In the genomic region with DNA sequence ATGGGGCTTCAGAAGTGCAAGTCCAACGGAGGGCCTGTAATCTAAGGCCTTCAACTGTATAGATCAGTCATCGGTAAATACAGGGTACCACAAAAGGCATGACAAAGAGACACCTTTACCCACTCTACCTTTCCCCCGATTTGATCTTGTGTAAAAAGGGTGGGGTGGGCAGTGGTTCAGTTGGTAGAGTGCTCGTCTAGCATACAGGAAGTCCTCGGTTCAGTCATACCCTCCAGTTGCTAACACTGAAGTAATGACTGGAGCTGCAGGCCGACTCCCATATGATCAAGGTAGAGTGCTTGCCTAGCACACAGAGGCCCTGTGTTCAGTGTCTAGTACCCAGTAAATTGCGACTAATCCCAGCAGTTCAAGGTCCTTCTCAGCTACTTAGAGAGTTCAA, we compare ENCODE assay signal across 8 mouse cellular contexts. TPM values are rescaled to one million over a fixed set of nuclear protein-coding genes. Genes with fewer than 3 reads are reported as not detected.
DNase-seq lines count a peak whose midpoint lies in the region; ATAC-seq lines count a peak whose summit lies in the region.

No protein-coding gene starts in this region.

- H3K79me2 ChIP-seq in macrophage (ENCODE audit: inconsistent target), result no peaks in the 10 kb centered on the region

- no peak overlapping the region for H3K4me2 ChIP-seq in kidney, embryonic 15.5 days

- no peaks in the 10 kb centered on the region for H3K36me3 ChIP-seq in kidney, embryonic 15.5 days
- H3K36me3 ChIP-seq in macrophage (ENCODE audit: inconsistent target), result no peaks in the 10 kb centered on the region

- WGBS in kidney, embryonic 15.5 days, result 82% methylated on average over 7 of the region's 7 CpGs
- 21% methylated on average over 6 of the region's 7 CpGs for WGBS in macrophage (ENCODE audit: missing documents)

- H3K9ac ChIP-seq in kidney, embryonic 15.5 days, result no peak overlapping the region

- H3K4me1 ChIP-seq in kidney, embryonic 15.5 days, result peaks cover 46% of the 10 kb centered on the region

- no peak for ATAC-seq in kidney, embryonic 15.5 days (replicated peaks; ENCODE audit: low FRiP score)
- peak; percentile 64 for ATAC-seq in CD4-positive, CD25-positive, alpha-beta regulatory T cell, adult 4 months
- ATAC-seq in common myeloid progenitor, adult 5-6 weeks (replicated peaks; ENCODE audit: low read depth, poor library complexity, severe bottlenecking), result peak; percentile 30

- H3K9me3 ChIP-seq in kidney, embryonic 15.5 days (replicated peaks), result no peaks in the 10 kb centered on the region

- no peak for DNase-seq in kidney, postnatal 14 days
- no peak for DNase-seq in urinary bladder, adult 2 months (ENCODE audit: low spot score)
- no peak for DNase-seq in embryo, embryonic 10.5 days (ENCODE audit: low spot score)
- DNase-seq in thymus, postnatal 10 days (ENCODE audit: low spot score in 2 of 2), result no peak

- no peaks in the 10 kb centered on the region for H3K27me3 ChIP-seq in kidney, embryonic 15.5 days

- no peak overlapping the region for H3K4me3 ChIP-seq in kidney, embryonic 15.5 days (replicated peaks)
- H3K4me3 ChIP-seq in macrophage (ENCODE audit: inconsistent target), result no peak overlapping the region

- H3K27ac ChIP-seq in kidney, embryonic 15.5 days, result peak overlapping the region; percentile 69
- H3K27ac ChIP-seq in macrophage, result peak overlapping the region; percentile 86

RNA-seq across cellular contexts. Expression of a gene that starts 7.8 kb away (rescaled TPM):
- 25.3 and 25.4 TPM in 2 replicates for polyA plus RNA-seq in kidney, embryonic 15.5 days (2015; fragmentation: Nextera tagmentation; extraction: Ambion mirVana)
- 1 to 10 TPM; 1.1 to 1.9 TPM for polyA plus RNA-seq in CD4-positive, CD25-positive, alpha-beta regulatory T cell, adult 4 months (2017; shearing (Covaris generic))
- 66.9 and 67.4 TPM in 2 replicates for total RNA-seq in common myeloid progenitor, adult 5-6 weeks (2017)
- 100 to 1,000 TPM in 10 of 26 experiments, 10 to 100 TPM in 16; 31.1 to 248 (median 85.2) TPM for total RNA-seq in macrophage (2018; cell fraction: chromatin; rRNA removed)
- total RNA-seq in macrophage (2018; cell fraction: cytosol; rRNA removed), result 1,000 to 10,000 TPM in 1 of 26 experiments, 100 to 1,000 TPM in 17, 10 to 100 TPM in 8; 55.4 to 1,018 (median 242) TPM
- total RNA-seq in macrophage (2018; cell fraction: nucleus; rRNA removed), result 100 to 1,000 TPM in 24 of 26 experiments, 10 to 100 TPM in 2; 54.3 to 647 (median 225) TPM
- polyA plus RNA-seq in macrophage (2018), result 20.7 to 61.5 TPM (median 37.3 TPM) in 3 replicates
- polyA plus RNA-seq in urinary bladder, adult 2 months (2012; rRNA removed), result 55.3 and 73.7 TPM in 2 replicates

RNA-seq across cellular contexts. Expression of a gene that starts 9.4 kb away (rescaled TPM):
- polyA plus RNA-seq in kidney, embryonic 15.5 days (2015; fragmentation: Nextera tagmentation; extraction: Ambion mirVana), result 42.3 and 44.6 TPM in 2 replicates
- 10 to 100 TPM; 24.3 to 30.7 TPM for polyA plus RNA-seq in CD4-positive, CD25-positive, alpha-beta regulatory T cell, adult 4 months (2017; shearing (Covaris generic))
- 62.8 and 68.5 TPM in 2 replicates for total RNA-seq in common myeloid progenitor, adult 5-6 weeks (2017)
- total RNA-seq in macrophage (2018; cell fraction: chromatin; rRNA removed), result 100 to 1,000 TPM in 13 of 26 experiments, 10 to 100 TPM in 13; 29.5 to 202 (median 99.7) TPM
- total RNA-seq in macrophage (2018; cell fraction: cytosol; rRNA removed), result 10 to 100 TPM; 38.5 to 62.3 (median 49.4) TPM
- 100 to 1,000 TPM in 2 of 26 experiments, 10 to 100 TPM in 24; 20.3 to 134 (median 61.4) TPM for total RNA-seq in macrophage (2018; cell fraction: nucleus; rRNA removed)
- 42.9 to 64.8 TPM (median 56.1 TPM) in 3 replicates for polyA plus RNA-seq in macrophage (2018)
- polyA plus RNA-seq in urinary bladder, adult 2 months (2012; rRNA removed), result 156 and 192 TPM in 2 replicates

RNA-seq across cellular contexts. Expression of a gene that starts 24.5 kb away (rescaled TPM):
- 951 and 997 TPM in 2 replicates for polyA plus RNA-seq in kidney, embryonic 15.5 days (2015; fragmentation: Nextera tagmentation; extraction: Ambion mirVana)
- polyA plus RNA-seq in CD4-positive, CD25-positive, alpha-beta regulatory T cell, adult 4 months (2017; shearing (Covaris generic)), result 100 to 1,000 TPM; 564 to 602 TPM
- 922 and 1,068 TPM in 2 replicates for total RNA-seq in common myeloid progenitor, adult 5-6 weeks (2017)
- total RNA-seq in macrophage (2018; cell fraction: chromatin; rRNA removed), result 100 to 1,000 TPM in 2 of 26 experiments, 10 to 100 TPM in 21, 1 to 10 TPM in 3; 6.5 to 144 (median 36.4) TPM
- 100 to 1,000 TPM; 196 to 602 (median 339) TPM for total RNA-seq in macrophage (2018; cell fraction: cytosol; rRNA removed)
- total RNA-seq in macrophage (2018; cell fraction: nucleus; rRNA removed), result 100 to 1,000 TPM in 17 of 26 experiments, 10 to 100 TPM in 9; 35.0 to 372 (median 132) TPM
- 187 to 603 TPM (median 205 TPM) in 3 replicates for polyA plus RNA-seq in macrophage (2018)
- polyA plus RNA-seq in urinary bladder, adult 2 months (2012; rRNA removed), result 257 TPM in 2 replicates

RNA-seq across cellular contexts. Expression of a gene that starts 27.7 kb away (rescaled TPM):
- polyA plus RNA-seq in kidney, embryonic 15.5 days (2015; fragmentation: Nextera tagmentation; extraction: Ambion mirVana), result 16.5 TPM in 2 replicates
- 10 to 100 TPM; 10.9 to 13.2 TPM for polyA plus RNA-seq in CD4-positive, CD25-positive, alpha-beta regulatory T cell, adult 4 months (2017; shearing (Covaris generic))
- 27.0 and 39.0 TPM in 2 replicates for total RNA-seq in common myeloid progenitor, adult 5-6 weeks (2017)
- total RNA-seq in macrophage (2018; cell fraction: chromatin; rRNA removed), result 10 to 100 TPM in 23 of 26 experiments, 1 to 10 TPM in 3; 7.4 to 51.1 (median 30.4) TPM
- 10 to 100 TPM; 10.2 to 24.5 (median 18.6) TPM for total RNA-seq in macrophage (2018; cell fraction: cytosol; rRNA removed)
- total RNA-seq in macrophage (2018; cell fraction: nucleus; rRNA removed), result 10 to 100 TPM in 23 of 26 experiments, 1 to 10 TPM in 3; 9.1 to 73.1 (median 23.0) TPM
- 12.5 to 32.8 TPM (median 22.9 TPM) in 3 replicates for polyA plus RNA-seq in macrophage (2018)
- 10.4 and 14.2 TPM in 2 replicates for polyA plus RNA-seq in urinary bladder, adult 2 months (2012; rRNA removed)

RNA-seq across cellular contexts. Expression of a gene that starts 47.5 kb away (rescaled TPM):
- polyA plus RNA-seq in kidney, embryonic 15.5 days (2015; fragmentation: Nextera tagmentation; extraction: Ambion mirVana), result 58.0 and 65.7 TPM in 2 replicates
- polyA plus RNA-seq in CD4-positive, CD25-positive, alpha-beta regulatory T cell, adult 4 months (2017; shearing (Covaris generic)), result 10 to 100 TPM; 35.5 to 43.5 TPM
- 55.1 and 58.3 TPM in 2 replicates for total RNA-seq in common myeloid progenitor, adult 5-6 weeks (2017)
- 1 to 10 TPM in 12 of 26 experiments, under 1 TPM in 3, not detected in 11; 0.48 to 6.9 (median 1.9) TPM for total RNA-seq in macrophage (2018; cell fraction: chromatin; rRNA removed)
- 1 to 10 TPM; 4.5 to 9.2 (median 6.2) TPM for total RNA-seq in macrophage (2018; cell fraction: cytosol; rRNA removed)
- 10 to 100 TPM in 4 of 26 experiments, 1 to 10 TPM in 22; 2.0 to 31.9 (median 4.7) TPM for total RNA-seq in macrophage (2018; cell fraction: nucleus; rRNA removed)
- 5.9 to 14.4 TPM (median 6.8 TPM) in 3 replicates for polyA plus RNA-seq in macrophage (2018)
- polyA plus RNA-seq in urinary bladder, adult 2 months (2012; rRNA removed), result 10.9 and 11.6 TPM in 2 replicates
